Mouse (Mus musculus): ENCODE data around the gene Spg21. TPM values are rescaled to one million over a fixed set of nuclear protein-coding genes. Genes with fewer than 3 reads are reported as not detected.

Spg21 gene
- polyA plus RNA-seq, 1 experiment from 2014 or later: 99.2 TPM

GRCm38 (mm10) chr9:65462544-65462943, 1.8 kb downstream of the Spg21 start:
- no peaks in the 10 kb centered on the region for H3K9me3 ChIP-seq (ENCODE audit: control insufficient read depth, low read length)
- peak overlapping the region; percentile 38 for H3K4me2 ChIP-seq (ENCODE audit: low read depth, low read length)
- no peaks in the 10 kb centered on the region for H3K27me3 ChIP-seq (ENCODE audit: control insufficient read depth, insufficient read depth, low read depth, low read length)
- H3K4me1 ChIP-seq (replicated peaks; ENCODE audit: control insufficient read depth, insufficient read depth, low read length): peaks cover 19% of the 10 kb centered on the region
- no peak for ATAC-seq (ENCODE audit: low read depth)
- 49% methylated on average over 5 of the region's 5 CpGs for WGBS
- no peak overlapping the region for H3K9ac ChIP-seq (ENCODE audit: low read length)
- H3K4me3 ChIP-seq (ENCODE audit: low read length): peak overlapping the region; percentile 20; the same call in 1 of the 2 replicates
- peaks cover 9% of the 10 kb centered on the region for H3K36me3 ChIP-seq (ENCODE audit: control insufficient read depth, insufficient read depth, low read length)
- H3K27ac ChIP-seq (ENCODE audit: low read length): peak overlapping the region; percentile 60; the same call in 1 of the 2 replicates

GRCm38 (mm10) chr9:65464161-65464560, 3.4 kb downstream of the Spg21 start:
- H3K9ac ChIP-seq (ENCODE audit: low read length): no peak overlapping the region
- H3K36me3 ChIP-seq (ENCODE audit: control insufficient read depth, insufficient read depth, low read length): peaks cover 11% of the 10 kb centered on the region
- peaks cover 19% of the 10 kb centered on the region for H3K4me1 ChIP-seq (replicated peaks; ENCODE audit: control insufficient read depth, insufficient read depth, low read length)
- no peaks in the 10 kb centered on the region for H3K27me3 ChIP-seq (ENCODE audit: control insufficient read depth, insufficient read depth, low read depth, low read length)
- no peak for ATAC-seq (ENCODE audit: low read depth)
- H3K4me2 ChIP-seq (ENCODE audit: low read depth, low read length): no peak overlapping the region
- H3K27ac ChIP-seq (ENCODE audit: low read length): no peak overlapping the region
- H3K9me3 ChIP-seq (ENCODE audit: control insufficient read depth, low read length): no peaks in the 10 kb centered on the region
- H3K4me3 ChIP-seq (ENCODE audit: low read length): no peak overlapping the region
- WGBS: 90% methylated on average over 6 of the region's 6 CpGs

GRCm38 (mm10) chr9:65465241-65465640, 4.5 kb downstream of the Spg21 start:
- no peak overlapping the region for H3K9ac ChIP-seq (ENCODE audit: low read length)
- H3K27me3 ChIP-seq (ENCODE audit: control insufficient read depth, insufficient read depth, low read depth, low read length): no peaks in the 10 kb centered on the region
- H3K27ac ChIP-seq (ENCODE audit: low read length): no peak overlapping the region
- no peak overlapping the region for H3K4me2 ChIP-seq (ENCODE audit: low read depth, low read length)
- H3K4me1 ChIP-seq (replicated peaks; ENCODE audit: control insufficient read depth, insufficient read depth, low read length): peaks cover 18% of the 10 kb centered on the region
- ATAC-seq (ENCODE audit: low read depth): no peak
- H3K9me3 ChIP-seq (ENCODE audit: control insufficient read depth, low read length): no peaks in the 10 kb centered on the region
- peaks cover 11% of the 10 kb centered on the region for H3K36me3 ChIP-seq (ENCODE audit: control insufficient read depth, insufficient read depth, low read length)
- 91% methylated on average over 2 of the region's 2 CpGs for WGBS
- no peak overlapping the region for H3K4me3 ChIP-seq (ENCODE audit: low read length)

GRCm38 (mm10) chr9:65467686-65468085, 6.9 kb downstream of the Spg21 start:
- WGBS: 37% methylated on average over 11 of the region's 11 CpGs
- no peak overlapping the region for H3K9ac ChIP-seq (ENCODE audit: low read length)

GRCm38 (mm10) chr9:65472769-65473168, 12.0 kb downstream of the Spg21 start:
- peaks cover 4% of the 10 kb centered on the region; the same call in 1 of the 2 replicates for H3K36me3 ChIP-seq (ENCODE audit: control insufficient read depth, insufficient read depth, low read length)
- no peak overlapping the region for H3K4me3 ChIP-seq (ENCODE audit: low read length)
- H3K9me3 ChIP-seq (ENCODE audit: control insufficient read depth, low read length): no peaks in the 10 kb centered on the region
- no peaks in the 10 kb centered on the region for H3K27me3 ChIP-seq (ENCODE audit: control insufficient read depth, insufficient read depth, low read depth, low read length)
- H3K4me1 ChIP-seq (replicated peaks; ENCODE audit: control insufficient read depth, insufficient read depth, low read length): no peaks in the 10 kb centered on the region
- no peak for ATAC-seq (ENCODE audit: low read depth)
- no peak overlapping the region for H3K4me2 ChIP-seq (ENCODE audit: low read depth, low read length)
- no peak overlapping the region for H3K27ac ChIP-seq (ENCODE audit: low read length)
- no peak overlapping the region for H3K9ac ChIP-seq (ENCODE audit: low read length)
- WGBS: 87% methylated on average over 4 of the region's 4 CpGs

More at GRCm38 (mm10) chr9:65467686-65468085, 6.9 kb downstream of the Spg21 start:
- peaks cover 11% of the 10 kb centered on the region for H3K36me3 ChIP-seq (ENCODE audit: control insufficient read depth, insufficient read depth, low read length)
- H3K9me3 ChIP-seq (ENCODE audit: control insufficient read depth, low read length): no peaks in the 10 kb centered on the region
- no peak overlapping the region for H3K4me3 ChIP-seq (ENCODE audit: low read length)
- H3K4me2 ChIP-seq (ENCODE audit: low read depth, low read length): no peak overlapping the region
- no peak for ATAC-seq (ENCODE audit: low read depth)
- no peak overlapping the region for H3K27ac ChIP-seq (ENCODE audit: low read length)
- no peaks in the 10 kb centered on the region for H3K27me3 ChIP-seq (ENCODE audit: control insufficient read depth, insufficient read depth, low read depth, low read length)
- peaks cover 3% of the 10 kb centered on the region for H3K4me1 ChIP-seq (replicated peaks; ENCODE audit: control insufficient read depth, insufficient read depth, low read length)

- H3K36me3 ChIP-seq (ENCODE audit: control insufficient read depth, insufficient read depth, low read length): peaks cover 29% of the 10 kb centered on the region
- no peak overlapping the region for H3K4me2 ChIP-seq (ENCODE audit: low read depth, low read length)
- H3K4me1 ChIP-seq (replicated peaks; ENCODE audit: control insufficient read depth, insufficient read depth, low read length): no peaks in the 10 kb centered on the region
- WGBS: 79% methylated on average over 8 of the region's 8 CpGs
- no peaks in the 10 kb centered on the region for H3K9me3 ChIP-seq (ENCODE audit: control insufficient read depth, low read length)
- H3K9ac ChIP-seq (ENCODE audit: low read length): no peak overlapping the region
- H3K4me3 ChIP-seq (ENCODE audit: low read length): no peak overlapping the region
- no peaks in the 10 kb centered on the region for H3K27me3 ChIP-seq (ENCODE audit: control insufficient read depth, insufficient read depth, low read depth, low read length)
- no peak overlapping the region for H3K27ac ChIP-seq (ENCODE audit: low read length)
- ATAC-seq (ENCODE audit: low read depth): no peak
Measured at GRCm38 (mm10) chr9:65479158-65479557, 18.4 kb downstream of the Spg21 start.

- H3K36me3 ChIP-seq (ENCODE audit: control insufficient read depth, insufficient read depth, low read length): peaks cover 37% of the 10 kb centered on the region
- WGBS: 83% methylated on average over 5 of the region's 5 CpGs
- H3K4me3 ChIP-seq (ENCODE audit: low read length): no peak overlapping the region
- no peaks in the 10 kb centered on the region for H3K27me3 ChIP-seq (ENCODE audit: control insufficient read depth, insufficient read depth, low read depth, low read length)
- H3K9me3 ChIP-seq (ENCODE audit: control insufficient read depth, low read length): no peaks in the 10 kb centered on the region
- no peak for ATAC-seq (ENCODE audit: low read depth)
- no peaks in the 10 kb centered on the region for H3K4me1 ChIP-seq (replicated peaks; ENCODE audit: control insufficient read depth, insufficient read depth, low read length)
- no peak overlapping the region for H3K4me2 ChIP-seq (ENCODE audit: low read depth, low read length)
- no peak overlapping the region for H3K27ac ChIP-seq (ENCODE audit: low read length)
- H3K9ac ChIP-seq (ENCODE audit: low read length): no peak overlapping the region
Measured at GRCm38 (mm10) chr9:65480071-65480470, 19.3 kb downstream of the Spg21 start.

- Histone ChIP-seq H3K36me3 (ENCODE audit: control insufficient read depth, insufficient read depth, low read length) (peaks cover 9% of the 10 kb centered on the region; the same call in 1 of the 2 replicates), H3K4me3 (ENCODE audit: low read length) (no peak overlapping the region), H3K4me2 (ENCODE audit: low read depth, low read length) (no peak overlapping the region), H3K27me3 (ENCODE audit: control insufficient read depth, insufficient read depth, low read depth, low read length) (no peaks in the 10 kb centered on the region), H3K9ac (ENCODE audit: low read length) (no peak overlapping the region), H3K27ac (ENCODE audit: low read length) (no peak overlapping the region), H3K4me1 (replicated peaks; ENCODE audit: control insufficient read depth, insufficient read depth, low read length) (no peaks in the 10 kb centered on the region), H3K9me3 (ENCODE audit: control insufficient read depth, low read length) (no peaks in the 10 kb centered on the region)
- WGBS: 81% methylated on average over 3 of the region's 3 CpGs
- ATAC-seq (ENCODE audit: low read depth): no peak
Measured at GRCm38 (mm10) chr9:65491476-65491875, 30.7 kb downstream of the Spg21 start.

GRCm38 (mm10) chr9:65492351-65492750, 31.6 kb downstream of the Spg21 start:
- Histone ChIP-seq H3K9me3 (ENCODE audit: control insufficient read depth, low read length) (no peaks in the 10 kb centered on the region), H3K36me3 (ENCODE audit: control insufficient read depth, insufficient read depth, low read length) (peaks cover 7% of the 10 kb centered on the region; the same call in 1 of the 2 replicates), H3K9ac (ENCODE audit: low read length) (no peak overlapping the region), H3K4me2 (ENCODE audit: low read depth, low read length) (no peak overlapping the region), H3K4me3 (ENCODE audit: low read length) (no peak overlapping the region), H3K27me3 (ENCODE audit: control insufficient read depth, insufficient read depth, low read depth, low read length) (no peaks in the 10 kb centered on the region), H3K27ac (ENCODE audit: low read length) (no peak overlapping the region), H3K4me1 (replicated peaks; ENCODE audit: control insufficient read depth, insufficient read depth, low read length) (no peaks in the 10 kb centered on the region)
- ATAC-seq (ENCODE audit: low read depth): no peak
- 73% methylated on average over 2 of the region's 2 CpGs for WGBS

- H3K36me3 ChIP-seq (ENCODE audit: control insufficient read depth, insufficient read depth, low read length): peaks cover 7% of the 10 kb centered on the region; the same call in 1 of the 2 replicates
- ATAC-seq (ENCODE audit: low read depth): no peak
- no peaks in the 10 kb centered on the region for H3K4me1 ChIP-seq (replicated peaks; ENCODE audit: control insufficient read depth, insufficient read depth, low read length)
- H3K27ac ChIP-seq (ENCODE audit: low read length): no peak overlapping the region
- no peaks in the 10 kb centered on the region for H3K9me3 ChIP-seq (ENCODE audit: control insufficient read depth, low read length)
- 93% methylated on average over 4 of the region's 4 CpGs for WGBS
- H3K4me2 ChIP-seq (ENCODE audit: low read depth, low read length): no peak overlapping the region
- no peaks in the 10 kb centered on the region for H3K27me3 ChIP-seq (ENCODE audit: control insufficient read depth, insufficient read depth, low read depth, low read length)
- H3K4me3 ChIP-seq (ENCODE audit: low read length): no peak overlapping the region
- no peak overlapping the region for H3K9ac ChIP-seq (ENCODE audit: low read length)
Measured at GRCm38 (mm10) chr9:65492851-65493250, 32.1 kb downstream of the Spg21 start.
